Mouse (Mus musculus): ENCODE measurements around the gene Rnf130.

Rnf130 gene

GRCm38 (mm10) chr11:50081365-50082190 is 56.4 kb downstream of the Rnf130 start:
- in situ Hi-C loops (cut with MboI, MseI) = no loop called here

- in situ Hi-C loops (cut with MboI, MseI) = loop anchor here in 1 of 2 experiments (5.0 kb wide), 1 partner anchor 41 kb away; no protein-coding TSS in a partner anchor
Measured at GRCm38 (mm10) chr11:50086211-50086610, 61.1 kb downstream of the Rnf130 start.

GRCm38 (mm10) chr11:50089840-50090239 is 64.7 kb downstream of the Rnf130 start:
- in situ Hi-C loops (cut with MboI, MseI) = loop anchor here in 1 of 2 experiments (5.0 kb wide), 1 partner anchor 37 kb away; no protein-coding TSS in a partner anchor

DNA sequence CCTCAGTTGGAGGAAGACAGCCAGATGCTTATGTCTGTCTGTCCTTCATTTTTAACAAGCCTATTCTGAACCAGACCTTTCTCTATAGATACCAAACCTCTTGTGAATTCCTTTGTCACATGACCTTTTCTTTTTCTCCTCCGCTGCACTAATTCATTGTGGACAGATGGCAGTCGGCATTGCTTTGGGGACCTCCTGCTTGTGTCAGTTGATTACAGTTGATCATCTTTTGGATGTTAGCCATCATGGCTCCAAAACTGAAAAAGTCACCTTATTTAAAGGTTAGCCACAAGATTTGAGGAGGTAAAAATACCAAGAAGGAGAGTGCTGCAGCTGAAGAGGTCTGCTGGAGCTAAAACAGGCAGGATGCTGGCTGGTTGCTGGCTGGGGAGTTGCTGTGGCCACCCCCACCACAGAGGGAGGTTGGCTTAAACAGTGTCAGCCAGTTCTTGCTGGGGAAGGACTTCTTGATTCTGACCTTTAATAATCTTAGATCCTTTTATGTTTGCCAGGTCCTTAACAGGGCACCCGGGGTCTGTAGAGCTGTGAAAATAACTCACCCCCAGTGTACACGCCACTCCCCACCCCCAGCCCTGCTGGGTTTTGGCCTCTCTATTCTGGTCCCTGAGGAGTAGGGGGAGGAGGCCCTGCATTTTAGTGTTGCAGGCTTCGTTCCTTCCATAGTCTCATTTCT is 66.0 kb downstream of the Rnf130 start:
- in situ Hi-C loops (cut with MboI, MseI) = no loop called here

DNA sequence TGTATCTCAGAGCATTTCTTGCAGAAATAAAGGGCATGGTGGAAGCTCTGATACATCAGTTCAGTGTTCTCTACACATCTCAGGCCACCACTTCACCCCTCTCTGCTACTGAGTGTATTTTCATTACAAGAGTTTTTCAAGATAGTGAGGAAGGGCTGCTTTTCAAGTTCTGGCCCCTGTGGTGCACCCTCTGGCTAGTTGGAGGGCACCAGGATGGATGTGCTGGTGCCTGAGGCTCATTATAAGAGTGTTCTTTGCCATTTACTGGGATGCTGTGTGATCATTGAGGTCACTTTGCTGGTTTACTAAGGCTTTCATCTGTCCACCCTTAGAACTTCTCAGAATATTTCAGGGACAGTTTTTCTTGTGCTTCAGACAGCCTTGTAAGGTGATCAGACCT is 66.5 kb downstream of the Rnf130 start:
- in situ Hi-C loops (cut with MboI, MseI) = no loop called here

DNA sequence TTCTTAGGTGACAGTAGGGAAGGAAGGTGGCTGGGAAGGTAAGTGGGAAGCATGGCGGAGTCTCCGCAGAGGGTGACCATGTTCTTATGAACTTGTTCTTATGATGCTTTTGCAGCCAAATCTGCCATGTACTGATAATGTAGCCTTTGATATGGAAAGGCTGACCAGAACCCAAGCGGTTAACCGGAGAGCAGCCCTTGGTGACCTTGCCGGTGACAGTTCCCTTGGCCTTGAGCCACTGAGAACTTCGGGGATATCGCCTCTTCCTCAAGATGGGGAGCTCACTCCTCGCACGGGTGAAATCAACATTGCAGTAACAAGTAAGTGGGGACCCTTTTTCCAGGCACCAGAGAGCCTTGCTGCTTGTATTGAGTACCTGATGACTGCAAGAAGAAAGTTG is 70.5 kb downstream of the Rnf130 start:
- in situ Hi-C loops (cut with MboI, MseI) = no loop called here

DNA sequence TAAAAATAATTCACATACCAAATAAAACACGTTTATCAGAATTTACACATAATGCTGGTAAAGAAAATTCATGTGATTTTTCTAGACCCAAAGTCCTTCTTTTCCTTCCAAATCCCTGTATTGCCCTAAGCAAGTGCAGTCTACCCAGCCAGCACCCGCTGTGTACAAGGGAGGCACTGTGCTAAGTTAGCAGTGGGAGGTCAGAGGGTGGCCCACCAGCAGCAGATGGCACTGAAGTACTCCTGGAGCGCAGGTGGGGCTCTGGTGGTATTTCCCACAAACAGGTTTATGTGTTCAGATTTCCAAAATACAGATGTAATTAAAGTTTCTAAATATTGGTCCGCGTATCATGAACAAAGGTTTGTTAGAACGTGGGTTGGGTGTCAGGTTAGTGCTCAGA is 71.9 kb downstream of the Rnf130 start:
- in situ Hi-C loops (cut with MboI, MseI) = no loop called here

DNA sequence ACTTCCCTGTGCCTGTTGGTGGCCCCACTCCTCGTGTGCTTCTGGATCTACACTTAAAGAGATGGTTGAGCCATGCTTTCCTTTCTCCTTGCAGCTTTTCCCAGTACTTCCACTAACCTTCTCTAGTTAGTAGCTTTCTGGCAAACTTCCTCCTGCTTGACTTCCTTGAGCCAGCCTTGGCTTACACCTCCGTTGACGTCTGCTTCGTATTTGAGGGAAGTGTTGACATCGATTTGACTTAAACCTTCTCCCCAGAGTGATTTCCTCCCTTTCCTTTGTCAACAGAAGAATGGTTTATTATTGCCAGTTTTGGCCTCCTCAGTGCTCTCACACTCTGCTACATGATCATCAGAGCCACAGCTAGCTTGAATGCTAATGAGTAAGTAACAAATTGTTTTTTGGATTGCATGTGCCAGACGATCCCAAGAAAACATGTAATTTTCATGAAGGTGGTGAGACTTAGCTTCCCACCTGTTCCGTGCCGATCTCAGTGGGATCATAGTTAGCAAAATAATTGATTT is 73.9 kb downstream of the Rnf130 start:
- in situ Hi-C loops (cut with MboI, MseI) = no loop called here

- in situ Hi-C loops (cut with MboI, MseI) = loop anchor here in 1 of 2 experiments (5.0 to 10.0 kb wide), 2 partner anchors 115 to 332 kb away; no protein-coding TSS in a partner anchor
Measured at GRCm38 (mm10) chr11:50099692-50100091, 74.5 kb downstream of the Rnf130 start.

GRCm38 (mm10) chr11:50100548-50101307 is 75.6 kb downstream of the Rnf130 start:
- in situ Hi-C loops (cut with MboI, MseI) = loop anchor here in 1 of 2 experiments (5.0 to 10.0 kb wide), 2 partner anchors 116 to 333 kb away; no protein-coding TSS in a partner anchor

- in situ Hi-C loops (cut with MboI, MseI) = loop anchor here in 1 of 2 experiments (5.0 to 10.0 kb wide), 2 partner anchors 117 to 335 kb away; no protein-coding TSS in a partner anchor
Measured at GRCm38 (mm10) chr11:50101962-50102361, 76.8 kb downstream of the Rnf130 start.

- in situ Hi-C loops (cut with MboI, MseI) = loop anchor here in 1 of 2 experiments (5.0 to 10.0 kb wide), 2 partner anchors 119 to 337 kb away; no protein-coding TSS in a partner anchor
Measured at GRCm38 (mm10) chr11:50104016-50104415, 78.9 kb downstream of the Rnf130 start.

DNA sequence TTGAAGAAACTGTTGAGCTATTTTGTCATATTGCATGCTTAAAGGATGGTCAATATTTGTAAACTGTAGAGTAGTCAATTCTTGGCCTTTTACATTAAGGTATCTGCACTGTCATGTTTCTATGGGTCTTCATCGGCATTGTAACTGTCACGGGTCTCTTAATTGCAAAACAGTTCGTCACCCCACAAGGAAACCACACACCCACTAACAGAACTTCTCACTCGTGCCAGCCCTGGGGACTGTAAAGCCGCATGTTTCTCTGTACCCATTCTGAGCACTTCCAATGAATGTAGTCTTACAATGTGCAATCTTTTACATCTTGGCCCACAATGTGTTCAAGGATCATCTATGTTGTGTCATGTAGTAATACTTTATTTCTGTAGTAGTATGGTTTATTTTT is 80.1 kb downstream of the Rnf130 start:
- in situ Hi-C loops (cut with MboI, MseI) = loop anchor here in 1 of 2 experiments (10.0 kb wide), 1 partner anchor 120 kb away; no protein-coding TSS in a partner anchor

DNA sequence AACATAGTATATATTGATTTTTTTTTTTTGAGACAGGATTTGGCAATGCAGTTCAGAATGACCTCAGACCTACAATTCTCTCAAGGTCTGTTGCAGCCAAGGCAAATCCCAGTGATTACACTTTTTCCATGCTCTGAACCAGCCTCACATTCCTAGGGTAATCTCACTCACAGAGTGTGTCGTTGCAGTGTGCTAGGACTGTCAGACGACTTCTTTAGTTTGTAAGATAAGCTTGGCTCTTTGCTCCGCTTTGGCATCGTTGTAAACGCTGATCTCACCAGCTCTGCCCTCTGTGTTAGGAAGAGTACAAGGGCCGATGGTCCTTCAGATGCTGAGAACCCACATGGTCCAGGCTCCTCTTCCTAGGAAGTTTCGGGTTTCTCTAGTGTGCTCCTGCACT is 80.9 kb downstream of the Rnf130 start:
- in situ Hi-C loops (cut with MboI, MseI) = loop anchor here in 1 of 2 experiments (10.0 kb wide), 1 partner anchor 121 kb away; no protein-coding TSS in a partner anchor

DNA sequence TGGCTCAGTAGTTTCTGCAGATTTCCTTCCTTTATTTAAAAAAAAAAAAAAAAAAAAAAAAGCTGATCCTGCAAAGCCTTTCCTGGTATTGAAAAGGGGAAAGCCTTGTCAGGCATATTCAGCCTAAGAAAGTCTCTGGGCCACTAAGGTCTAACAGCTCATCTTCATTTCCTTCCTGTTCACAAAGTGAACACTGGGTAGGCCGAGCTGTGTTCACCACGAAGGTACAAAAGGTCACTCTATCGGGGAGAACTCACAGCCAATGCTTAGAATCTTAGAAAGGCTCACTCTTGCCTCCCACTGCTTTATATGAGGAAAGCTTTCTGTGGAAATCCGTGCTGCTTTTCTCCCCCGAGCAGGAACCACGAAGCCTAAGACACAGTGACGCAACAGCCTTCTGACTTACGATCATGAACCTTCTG is 83.7 kb downstream of the Rnf130 start:
- in situ Hi-C loops (cut with MboI, MseI) = loop anchor here in 1 of 2 experiments (10.0 kb wide), 1 partner anchor 124 kb away; no protein-coding TSS in a partner anchor

DNA sequence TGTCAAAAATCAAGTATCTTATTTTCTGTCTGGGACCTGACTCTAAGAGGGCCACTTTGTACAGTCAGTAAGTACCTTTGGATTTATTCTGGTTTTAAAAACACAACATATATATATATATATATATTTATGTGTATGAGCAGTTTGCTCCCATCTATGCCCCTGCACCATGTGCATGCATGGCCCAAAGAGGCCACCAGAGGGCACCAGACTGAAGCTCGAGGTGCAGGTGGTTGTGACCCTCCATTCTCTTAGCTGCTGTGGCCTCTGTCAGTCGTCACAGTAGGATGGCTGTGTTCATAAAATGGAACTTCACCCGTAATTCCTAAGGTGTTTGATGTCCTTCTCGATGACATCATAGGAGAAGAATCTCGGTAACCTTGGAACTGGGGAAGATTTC is 89.2 kb downstream of the Rnf130 start:
- in situ Hi-C loops (cut with MboI, MseI) = no loop called here

DNA sequence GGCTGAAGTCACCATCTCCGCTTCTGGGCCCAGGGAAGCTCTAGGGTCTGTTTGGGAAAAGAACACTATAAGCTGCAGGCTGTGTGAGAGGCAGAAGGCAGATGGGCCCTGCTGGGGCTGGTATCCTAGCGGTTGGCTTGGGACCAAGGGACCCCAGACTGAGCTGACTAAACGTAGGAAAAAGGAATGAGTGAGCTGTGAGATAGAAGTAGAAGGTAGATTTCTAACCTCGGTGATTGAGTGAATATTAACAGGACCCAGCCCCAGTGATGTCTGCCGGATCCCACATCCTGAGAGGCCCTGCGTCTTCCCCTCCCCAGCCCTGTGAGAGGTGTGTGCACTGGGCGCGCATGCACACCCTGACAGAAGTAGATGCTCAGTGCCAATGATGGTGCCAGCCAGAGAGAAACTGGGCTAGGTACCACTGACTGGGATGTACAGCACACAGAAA is 97.5 kb downstream of the Rnf130 start:
- in situ Hi-C loops (cut with MboI, MseI) = no loop called here

DNA sequence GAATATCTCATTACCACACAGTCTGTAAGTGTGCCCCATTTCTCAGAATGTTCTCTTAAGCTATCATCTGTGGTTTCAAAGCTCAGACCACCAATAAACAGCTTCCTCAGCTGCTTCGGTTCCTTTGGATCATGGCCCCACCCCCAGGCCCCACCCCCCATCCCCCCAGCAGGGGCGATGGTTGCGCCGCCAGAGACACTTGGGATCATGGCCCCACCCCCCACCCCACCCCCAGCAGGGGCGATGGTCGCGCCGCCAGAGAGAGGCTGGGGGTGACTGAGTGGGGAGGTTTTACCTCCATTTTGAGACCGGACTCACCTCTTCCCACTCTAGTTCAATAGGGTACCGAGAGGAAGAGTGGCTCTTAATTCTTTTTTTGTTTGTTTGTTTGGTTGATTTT is 102.6 kb downstream of the Rnf130 start:
- in situ Hi-C loops (cut with MboI, MseI) = loop anchor here in 1 of 2 experiments (5.0 kb wide), 2 partner anchors 40 to 140 kb away; no protein-coding TSS in a partner anchor

DNA sequence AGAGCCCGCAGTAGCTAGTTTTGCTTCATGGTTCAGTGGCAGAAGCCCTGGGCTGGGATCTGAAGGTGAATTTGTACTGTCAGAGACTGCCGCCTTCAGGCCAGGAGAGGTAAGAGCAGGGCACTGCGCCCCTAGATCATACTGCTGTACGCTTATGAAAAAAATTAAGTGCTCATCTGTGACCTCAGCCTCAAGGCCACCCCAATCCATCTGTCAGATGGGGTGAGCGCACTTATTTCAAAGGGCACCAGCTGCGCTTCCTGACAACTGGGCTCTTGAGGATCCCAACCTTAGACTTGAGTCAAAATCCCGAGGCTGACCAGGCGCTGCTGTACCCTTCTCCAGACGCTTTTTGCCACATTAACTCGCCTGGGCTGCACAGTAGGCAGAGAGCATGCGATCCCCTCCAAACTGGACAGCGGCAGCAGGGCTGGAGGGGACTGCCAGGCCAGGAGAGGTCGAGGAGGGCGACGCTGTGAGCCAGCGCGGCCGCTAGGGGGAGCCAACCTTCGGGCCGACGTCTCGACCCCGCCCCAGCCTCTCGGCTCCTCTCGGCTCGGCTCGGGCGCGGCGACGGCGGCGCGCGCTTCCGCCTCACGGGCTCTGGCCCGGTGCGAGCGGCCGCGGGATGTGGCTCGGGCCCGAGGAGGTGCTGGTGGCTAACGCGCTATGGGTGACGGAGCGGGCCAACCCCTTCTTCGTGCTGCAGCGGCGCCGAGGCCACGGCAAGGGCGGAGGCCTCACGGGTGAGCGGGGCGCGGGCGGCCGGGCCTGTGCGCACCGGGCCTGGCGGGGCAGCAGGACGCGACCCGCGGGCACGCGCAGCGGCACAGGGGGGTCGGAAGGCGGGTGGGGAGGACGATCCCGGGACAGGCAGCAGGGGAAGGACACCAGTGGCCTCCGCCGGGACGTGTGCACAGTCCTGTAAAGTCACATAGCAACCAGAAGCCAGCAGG is 105.9 kb downstream of the Rnf130 start, which contains the start of gene Tbc1d9b:
Gene Tbc1d9b, plus strand, starts transcription at position 586 of the 956 bp plus-strand sequence.
- in situ Hi-C loops (cut with MboI, MseI) = no loop called here

DNA sequence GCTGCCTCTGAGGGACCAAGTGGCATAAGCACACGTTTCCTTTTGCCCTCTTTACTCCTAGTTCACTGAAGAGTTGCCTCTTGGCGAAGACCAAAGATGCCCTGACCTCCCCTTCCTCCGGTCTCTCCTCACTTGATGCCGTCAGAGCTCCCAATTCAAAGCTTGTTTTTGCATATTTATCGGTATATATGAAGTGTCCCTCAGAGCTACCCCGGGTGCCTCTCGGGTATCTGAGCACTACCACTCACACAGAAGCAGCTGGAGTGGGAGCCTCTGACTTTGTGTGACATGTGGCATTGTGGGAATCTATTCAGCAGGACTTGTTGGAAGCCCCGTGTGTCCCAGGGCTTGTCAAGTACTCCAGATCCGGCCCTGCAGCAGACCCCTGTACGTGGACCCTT is 106.7 kb downstream of the Rnf130 start:
- in situ Hi-C loops (cut with MboI, MseI) = no loop called here

Data from T-helper 17 cell (primary cell).